Mouse (Mus musculus) gastrocnemius, adult 18-20 months (tissue): Measurements from ENCODE around the gene Ifi211. TPM values are rescaled to one million over a fixed set of nuclear protein-coding genes. Genes with fewer than 3 reads are reported as not detected.
"Not testable (repeated sequence)": the region's sequence is repeated elsewhere in the genome, so short reads cannot be mapped to it uniquely, and the experiment has no call there.

ENCODE experiments used
- DNase-seq: peaks from one replicate; pipeline ENCODE4 v3.0.0; 2021; ENCODE audit warnings: low spot score
- total RNA-seq, 2 experiments: library from RNA; stranded (reverse); gene quantifications; 2 replicates each; pipeline ENCODE4 v1.2.3; 2021

Gene Ifi211
- total RNA-seq, 2 experiments from 2014 or later = 2.7 to 3.1 TPM

- DNase-seq = peak; percentile 18
Observed at GRCm38 (mm10) chr1:173880004-173880666, 32.7 kb downstream of the Ifi211 start.

- DNase-seq = not testable (repeated sequence)
Observed at GRCm38 (mm10) chr1:173879225-173879987, 33.4 kb downstream of the Ifi211 start.

DNA sequence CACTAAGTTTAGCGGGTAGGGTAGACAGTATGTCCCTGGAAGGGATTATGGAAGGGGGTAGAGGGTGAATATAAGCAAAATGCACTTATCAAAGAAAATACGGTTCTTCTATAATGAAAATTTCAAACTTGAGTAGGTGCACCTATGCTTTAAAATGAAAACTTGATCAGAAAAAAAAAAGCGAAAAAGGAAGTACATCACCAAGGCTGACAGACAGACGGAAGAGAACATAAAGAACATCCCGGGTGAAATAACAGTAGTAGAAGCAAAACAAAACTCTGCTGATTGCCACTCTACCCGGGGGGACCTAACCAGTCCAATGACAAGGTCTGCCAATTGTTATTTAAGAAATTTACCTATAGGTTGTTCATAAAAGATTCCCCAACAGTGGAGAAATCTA is 34.6 kb downstream of the Ifi211 start:
- DNase-seq = not testable (repeated sequence)

GRCm38 (mm10) chr1:173877125-173877524 is 35.7 kb downstream of the Ifi211 start:
- not testable (repeated sequence) for DNase-seq

DNA sequence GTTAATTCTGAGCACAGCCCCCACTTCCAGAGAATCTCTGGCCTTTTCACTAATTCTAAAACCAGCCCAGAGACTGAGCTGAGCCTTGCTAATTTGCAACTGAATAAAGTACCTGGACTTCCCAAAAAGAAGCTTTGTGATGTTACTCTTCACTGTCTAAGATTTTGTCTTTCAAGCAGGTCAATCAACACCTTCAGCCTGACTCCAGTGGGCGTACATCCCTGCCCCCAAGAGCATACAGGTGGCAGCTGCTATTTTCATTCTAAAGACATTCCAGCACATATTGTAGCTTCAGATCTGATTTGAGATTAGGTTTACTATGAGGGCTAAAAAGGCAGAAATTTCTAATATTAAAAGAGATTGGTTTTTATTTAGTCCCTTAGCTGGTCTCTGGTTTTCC is 44.3 kb downstream of the Ifi211 start:
- not testable (repeated sequence) for DNase-seq

DNA sequence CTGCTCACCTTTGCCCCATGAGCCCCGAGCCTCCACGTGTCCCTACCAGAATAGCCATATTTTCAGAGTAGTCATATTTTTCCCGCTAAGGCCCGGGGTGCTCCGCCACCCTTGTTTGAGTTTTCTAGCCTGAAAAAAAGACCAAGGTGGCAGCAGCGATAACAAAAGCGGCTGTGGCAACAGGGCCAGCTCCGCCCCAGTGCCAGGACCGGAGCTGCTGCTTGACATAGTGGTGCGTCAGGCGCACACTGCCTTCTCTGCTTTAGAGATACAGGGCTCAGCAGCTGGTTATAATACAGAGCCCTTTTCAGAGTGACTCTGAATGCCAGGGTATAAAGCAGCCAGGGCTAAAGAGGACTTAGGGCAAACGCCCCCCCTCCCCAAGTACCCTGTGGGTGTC is 46.3 kb downstream of the Ifi211 start:
- DNase-seq = no peak

DNA sequence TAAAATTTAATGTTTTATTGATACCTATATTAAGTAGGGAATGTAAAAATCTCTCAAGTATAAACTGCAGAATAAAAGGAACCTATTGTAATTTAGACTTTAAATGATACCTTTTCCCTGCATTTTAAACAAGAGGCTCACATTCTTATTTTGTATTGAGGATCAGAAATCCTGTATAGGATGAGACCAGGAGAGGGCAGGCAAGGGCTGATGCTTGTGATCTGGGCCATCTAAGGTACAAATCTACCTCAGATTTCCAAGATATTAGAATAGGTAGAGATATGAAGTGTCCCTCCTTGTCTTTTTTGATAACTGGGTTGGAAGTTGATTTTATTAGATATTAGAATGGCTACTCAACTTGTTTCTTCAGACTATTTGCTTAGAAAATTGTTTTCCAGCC is 59.1 kb downstream of the Ifi211 start:
- DNase-seq = not testable (repeated sequence)

DNA sequence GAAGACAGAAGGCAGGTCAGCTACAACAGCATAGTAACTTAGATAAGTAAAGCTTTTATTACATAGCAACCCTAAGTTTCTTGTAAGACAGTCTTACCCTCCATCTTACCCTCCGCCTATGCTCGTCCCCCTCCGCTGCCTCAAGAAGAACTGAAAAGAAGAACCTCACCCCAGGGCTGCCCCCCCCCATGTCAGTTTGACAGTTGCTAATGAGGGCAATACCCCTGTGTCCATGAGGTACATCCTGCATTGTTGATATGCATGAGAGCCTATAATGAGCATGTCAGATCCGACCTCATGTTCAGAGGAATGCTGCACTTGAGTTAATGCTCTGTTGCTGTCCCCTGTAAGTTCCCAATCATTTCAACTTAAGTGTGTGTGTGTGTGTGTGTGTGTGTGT is 60.0 kb downstream of the Ifi211 start:
- DNase-seq = not testable (repeated sequence)

Other genes with a start within 250 kb of the Ifi211 start
- under 1 TPM; 0.11 to 0.28 TPM for gene Ifi208, start 239.4 kb downstream of the Ifi211 start, total RNA-seq
- gene Ifi207, start 171.3 kb downstream of the Ifi211 start, total RNA-seq = 1 to 10 TPM; 3.7 to 6.6 TPM
- 1 to 10 TPM; 3.1 to 4.5 TPM for gene Ifi204, start 146.1 kb downstream of the Ifi211 start, total RNA-seq
- 1 to 10 TPM; 1.6 to 3.7 TPM for gene Mndal, start 29.4 kb upstream of the Ifi211 start, total RNA-seq
- 1 to 10 TPM; 2.7 to 3.7 TPM for gene Ifi203, start 29.6 kb upstream of the Ifi211 start, total RNA-seq
- not detected for gene Ifi202b, start 69.7 kb upstream of the Ifi211 start, total RNA-seq
- 10 to 100 TPM in 1 of 2 experiments, 1 to 10 TPM in 1; 7.5 to 17.1 TPM for gene Ifi205, start 118.8 kb upstream of the Ifi211 start, total RNA-seq
- not detected for gene Olfr433, start 127.7 kb upstream of the Ifi211 start, total RNA-seq
- not detected for gene Olfr432, start 136.2 kb upstream of the Ifi211 start, total RNA-seq
- gene Olfr430, start 153.6 kb upstream of the Ifi211 start, total RNA-seq = not detected
- gene Olfr429, start 171.3 kb upstream of the Ifi211 start, total RNA-seq = not detected
- gene Olfr427, start 183.8 kb upstream of the Ifi211 start, total RNA-seq = not detected
- not detected for gene Olfr231, start 208.1 kb upstream of the Ifi211 start, total RNA-seq
- not detected for gene Olfr424, start 218.5 kb upstream of the Ifi211 start, total RNA-seq
- gene Olfr420, start 242.6 kb upstream of the Ifi211 start, total RNA-seq = not detected